Mouse (Mus musculus): Measurements from ENCODE around the gene Apoc4.

DNA sequence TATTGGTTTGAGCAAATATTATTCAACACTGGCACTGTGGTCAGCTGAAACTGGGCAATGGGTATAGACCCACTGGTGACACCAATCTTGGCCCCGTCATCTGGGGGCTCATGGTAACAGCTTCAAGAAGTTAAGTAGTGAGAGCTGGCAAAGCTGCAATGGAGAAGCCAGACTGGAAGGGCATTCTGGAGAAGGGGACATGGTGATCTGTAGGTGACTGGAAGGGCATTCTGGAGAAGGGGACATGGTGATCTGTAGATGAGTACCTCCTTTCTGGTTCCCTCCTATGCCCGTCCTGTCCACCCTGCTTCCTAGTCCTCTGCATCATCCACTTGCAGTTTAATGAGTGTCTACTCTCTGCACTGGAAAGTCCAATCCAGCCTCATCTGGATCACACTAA is 7.3 kb upstream of the Apoc4 start:
- no peak for TF ChIP-seq POLR2A (IDR thresholded peaks at IDR 0.05; ENCODE audit: low read depth, low read length)
- no peak for TF ChIP-seq CTCF (conservative IDR thresholded peaks at IDR 0.05; ENCODE audit: insufficient read depth, insufficient read length, low read depth, low read length)
